Mouse (Mus musculus) midbrain, embryonic 13.5 days (tissue): ENCODE measurements around the gene Smim22. TPM values are rescaled to one million over a fixed set of nuclear protein-coding genes. Genes with fewer than 3 reads are reported as not detected.

Source experiments
- ATAC-seq: fragments of 200-750 bp; cut with Nextera tagmentation; 2 replicates; pipeline ENCODE4 v1.8.0; 2017; ENCODE audit warnings: mild to moderate bottlenecking, moderate TSS enrichment, moderate library complexity
- H3K27ac ChIP-seq: fragments of 300-500 bp; sonication (generic); 2 replicates; pipeline ENCODE4 v1.5.1; 2015; ENCODE audit warnings: inconsistent platforms, mild to moderate bottlenecking, moderate library complexity
- H3K27me3 ChIP-seq: fragments of 300-500 bp; sonication (generic); 2 replicates; pipeline ENCODE4 v1.6.1; 2015; ENCODE audit warnings: mild to moderate bottlenecking, inconsistent platforms
- H3K36me3 ChIP-seq: fragments of 300-500 bp; sonication (generic); 2 replicates; pipeline ENCODE4 v1.6.1; 2015; ENCODE audit warnings: mild to moderate bottlenecking, inconsistent platforms
- H3K4me1 ChIP-seq: fragments of 300-500 bp; sonication (generic); replicated peaks from 2 replicates; pipeline ENCODE4 v1.6.1; 2015; ENCODE audit warnings: inconsistent platforms
- H3K4me2 ChIP-seq: fragments of 300-500 bp; sonication (generic); replicated peaks from 2 replicates; pipeline ENCODE4 v1.6.1; 2015; ENCODE audit warnings: moderate library complexity, mild to moderate bottlenecking, inconsistent platforms
- H3K4me3 ChIP-seq: fragments of 300-500 bp; sonication (generic); replicated peaks from 2 replicates; pipeline ENCODE4 v1.5.1; 2015; ENCODE audit warnings: mild to moderate bottlenecking, inconsistent platforms
- H3K9ac ChIP-seq: fragments of 300-500 bp; sonication (generic); replicated peaks from 2 replicates; pipeline ENCODE4 v1.6.1; 2015; ENCODE audit warnings: mild to moderate bottlenecking, inconsistent platforms
- H3K9me3 ChIP-seq: fragments of 300-500 bp; sonication (generic); 2 replicates; pipeline ENCODE4 v1.6.1; 2016; ENCODE audit warnings: mild to moderate bottlenecking, inconsistent platforms
- WGBS: fragments of 180-500 bp; shearing (Covaris S2); methylation state at CpG from one replicate; pipeline ENCODE4 v1.1.7; 2015; 5-methylcytosine and 5-hydroxymethylcytosine counted together
- polyA plus RNA-seq: library from polyadenylated mRNA; unstranded; fragments of >200 nt; fragmentation: Nextera tagmentation; extraction: Ambion mirVana; gene quantifications from 2 replicates; pipeline ENCODE4 v1.2.1, GENCODE M21; 2015

Smim22 gene
- 0.81 TPM in 1 of 2 replicates, not detected in the other for polyA plus RNA-seq

- WGBS = 50% methylated on average over 5 of the region's 5 CpGs
- H3K36me3 ChIP-seq = peaks cover 22% of the 10 kb centered on the region
- H3K4me2 ChIP-seq = no peak within 1 kb of the TSS
- peaks cover 16% of the 10 kb centered on the region for H3K4me1 ChIP-seq
- no peak within 1 kb of the TSS for H3K4me3 ChIP-seq
- H3K27ac ChIP-seq = no peak within 1 kb of the TSS
- H3K9me3 ChIP-seq = no peaks in the 10 kb centered on the region
- no peak within 1 kb of the TSS for H3K9ac ChIP-seq
- no peak for ATAC-seq
- H3K27me3 ChIP-seq = no peaks in the 10 kb centered on the region
Observed at GRCm38 (mm10) chr16:5007067-5007466, at the start of gene Smim22. Gene Smim22, plus strand, starts transcription at chr16:5007288.

GRCm38 (mm10) chr16:4957446-4957845, 49.6 kb upstream of the Smim22 start:
- Histone ChIP-seq H3K4me2 (no peak overlapping the region), H3K27me3 (no peaks in the 10 kb centered on the region), H3K4me1 (peaks cover 8% of the 10 kb centered on the region), H3K27ac (no peak overlapping the region), H3K9me3 (no peaks in the 10 kb centered on the region), H3K9ac (no peak overlapping the region), H3K36me3 (peaks cover 66% of the 10 kb centered on the region), H3K4me3 (no peak overlapping the region)
- 93% methylated on average over 3 of the region's 3 CpGs for WGBS
- no peak for ATAC-seq

GRCm38 (mm10) chr16:4960260-4960659, 46.8 kb upstream of the Smim22 start:
- no peak overlapping the region for H3K9ac ChIP-seq
- H3K4me2 ChIP-seq = no peak overlapping the region
- 89% methylated on average over 8 of the region's 8 CpGs for WGBS
- H3K27me3 ChIP-seq = no peaks in the 10 kb centered on the region
- peaks cover 38% of the 10 kb centered on the region for H3K36me3 ChIP-seq
- no peaks in the 10 kb centered on the region for H3K9me3 ChIP-seq
- H3K4me1 ChIP-seq = peaks cover 22% of the 10 kb centered on the region
- H3K27ac ChIP-seq = no peak overlapping the region
- H3K4me3 ChIP-seq = no peak overlapping the region
- ATAC-seq = no peak

- Histone ChIP-seq H3K27ac (peak overlapping the region; percentile 89; the same call in 1 of the 2 replicates), H3K4me3 (peak overlapping the region; percentile 94), H3K4me1 (peaks cover 29% of the 10 kb centered on the region), H3K4me2 (peak overlapping the region; percentile 81), H3K9ac (peak overlapping the region; percentile 92), H3K36me3 (peaks cover 10% of the 10 kb centered on the region), H3K9me3 (no peaks in the 10 kb centered on the region), H3K27me3 (no peaks in the 10 kb centered on the region)
- ATAC-seq = no peak
- WGBS = 45% methylated on average over 9 of the region's 9 CpGs
Observed at GRCm38 (mm10) chr16:4963346-4963745, 43.7 kb upstream of the Smim22 start.

GRCm38 (mm10) chr16:4963797-4964709, 43.0 kb upstream of the Smim22 start, which contains the start of gene Anks3:
Gene Anks3, minus strand, starts transcription at chr16:4964205.
- Histone ChIP-seq H3K36me3 (peaks cover 10% of the 10 kb centered on the region), H3K27me3 (no peaks in the 10 kb centered on the region), H3K4me1 (peaks cover 29% of the 10 kb centered on the region), H3K4me2 (peak within 1 kb of the TSS; percentile 81), H3K9ac (peak within 1 kb of the TSS; percentile 92), H3K27ac (peak within 1 kb of the TSS; percentile 89), H3K4me3 (peak within 1 kb of the TSS; percentile 94), H3K9me3 (no peaks in the 10 kb centered on the region)
- WGBS = under 1% methylated on average over 75 of the region's 76 CpGs
- ATAC-seq = peak; percentile 99

- peak overlapping the region; percentile 92 for H3K9ac ChIP-seq
- WGBS = 22% methylated on average over 13 of the region's 13 CpGs
- peak; percentile 18 for ATAC-seq
- H3K4me1 ChIP-seq = peaks cover 29% of the 10 kb centered on the region
- peaks cover 15% of the 10 kb centered on the region for H3K36me3 ChIP-seq
- no peaks in the 10 kb centered on the region for H3K9me3 ChIP-seq
- peak overlapping the region; percentile 81 for H3K4me2 ChIP-seq
- no peaks in the 10 kb centered on the region for H3K27me3 ChIP-seq
- peak overlapping the region; percentile 89 for H3K27ac ChIP-seq
- peak overlapping the region; percentile 94 for H3K4me3 ChIP-seq
Observed at GRCm38 (mm10) chr16:4964731-4965391, 42.2 kb upstream of the Smim22 start.

- H3K9me3 ChIP-seq = no peaks in the 10 kb centered on the region
- no peak for ATAC-seq
- peaks cover 29% of the 10 kb centered on the region for H3K4me1 ChIP-seq
- H3K27ac ChIP-seq = no peak overlapping the region
- no peak overlapping the region for H3K9ac ChIP-seq
- H3K4me3 ChIP-seq = peak overlapping the region; percentile 94; the same call in 1 of the 2 replicates
- no peaks in the 10 kb centered on the region for H3K27me3 ChIP-seq
- WGBS = 87% methylated on average over 8 of the region's 8 CpGs
- H3K36me3 ChIP-seq = peaks cover 10% of the 10 kb centered on the region
- peak overlapping the region; percentile 81; the same call in 1 of the 2 replicates for H3K4me2 ChIP-seq
Observed at GRCm38 (mm10) chr16:4965392-4966129, 41.5 kb upstream of the Smim22 start.

- 77% methylated on average over 3 of the region's 3 CpGs for WGBS
- H3K4me2 ChIP-seq = no peak overlapping the region
- no peak overlapping the region for H3K9ac ChIP-seq
- H3K27ac ChIP-seq = no peak overlapping the region
- H3K27me3 ChIP-seq = no peaks in the 10 kb centered on the region
- no peak overlapping the region for H3K4me3 ChIP-seq
- no peak for ATAC-seq
- peaks cover 19% of the 10 kb centered on the region for H3K36me3 ChIP-seq
- H3K4me1 ChIP-seq = peaks cover 12% of the 10 kb centered on the region
- no peaks in the 10 kb centered on the region for H3K9me3 ChIP-seq
Observed at GRCm38 (mm10) chr16:4968426-4968825, 38.7 kb upstream of the Smim22 start.

- H3K4me1 ChIP-seq = peaks cover 10% of the 10 kb centered on the region
- no peaks in the 10 kb centered on the region for H3K9me3 ChIP-seq
- 84% methylated on average over 5 of the region's 5 CpGs for WGBS
- H3K27me3 ChIP-seq = no peaks in the 10 kb centered on the region
- H3K9ac ChIP-seq = no peak overlapping the region
- no peak overlapping the region for H3K4me2 ChIP-seq
- H3K27ac ChIP-seq = no peak overlapping the region
- ATAC-seq = no peak
- peaks cover 19% of the 10 kb centered on the region for H3K36me3 ChIP-seq
- H3K4me3 ChIP-seq = no peak overlapping the region
Observed at GRCm38 (mm10) chr16:4969055-4969843, 37.8 kb upstream of the Smim22 start.

- H3K4me1 ChIP-seq = no peaks in the 10 kb centered on the region
- H3K36me3 ChIP-seq = peaks cover 19% of the 10 kb centered on the region
- 90% methylated on average over 4 of the region's 4 CpGs for WGBS
- no peak for ATAC-seq
- no peak overlapping the region for H3K4me2 ChIP-seq
- no peak overlapping the region for H3K9ac ChIP-seq
- no peak overlapping the region for H3K27ac ChIP-seq
- no peak overlapping the region for H3K4me3 ChIP-seq
- H3K27me3 ChIP-seq = no peaks in the 10 kb centered on the region
- no peaks in the 10 kb centered on the region for H3K9me3 ChIP-seq
Observed at GRCm38 (mm10) chr16:4971626-4972025, 35.5 kb upstream of the Smim22 start.

- H3K9ac ChIP-seq = no peak overlapping the region
- peaks cover 12% of the 10 kb centered on the region for H3K36me3 ChIP-seq
- no peak overlapping the region for H3K27ac ChIP-seq
- 77% methylated on average over 5 of the region's 5 CpGs for WGBS
- H3K9me3 ChIP-seq = no peaks in the 10 kb centered on the region
- H3K27me3 ChIP-seq = no peaks in the 10 kb centered on the region
- no peaks in the 10 kb centered on the region for H3K4me1 ChIP-seq
- no peak overlapping the region for H3K4me3 ChIP-seq
- no peak overlapping the region for H3K4me2 ChIP-seq
- no peak for ATAC-seq
Observed at GRCm38 (mm10) chr16:4974521-4974920, 32.6 kb upstream of the Smim22 start.
